Mouse (Mus musculus) stomach, embryonic 16.5 days (tissue): ENCODE results near the gene Vps52. TPM values are rescaled to one million over a fixed set of nuclear protein-coding genes. Genes with fewer than 3 reads are reported as not detected.

ENCODE experiments used
- ATAC-seq: fragments of 200-750 bp; cut with Nextera tagmentation; 2 replicates; pipeline ENCODE4 v1.8.0; 2017; ENCODE audit warnings: moderate number of reproducible peaks, moderate TSS enrichment; ENCODE audit not compliant: insufficient read depth, low FRiP score
- H3K27ac ChIP-seq: fragments of 300-500 bp; sonication (generic); 2 replicates; pipeline ENCODE4 v1.5.1; 2014; ENCODE audit warnings: low read length
- H3K27me3 ChIP-seq: fragments of 300-500 bp; sonication (generic); 2 replicates; pipeline ENCODE4 v1.6.1; 2014; ENCODE audit warnings: low read length, control low read depth, mixed read lengths; ENCODE audit not compliant: control insufficient read depth, insufficient read depth
- H3K36me3 ChIP-seq: fragments of 300-500 bp; sonication (generic); 2 replicates; pipeline ENCODE4 v1.6.1; 2014; ENCODE audit warnings: low read length; ENCODE audit not compliant: control insufficient read depth, insufficient read depth
- H3K4me1 ChIP-seq: fragments of 300-500 bp; sonication (generic); 2 replicates; pipeline ENCODE4 v1.6.1; 2014; ENCODE audit warnings: low read length, control low read depth, mixed read lengths; ENCODE audit not compliant: control insufficient read depth, insufficient read depth
- H3K4me2 ChIP-seq: fragments of 300-500 bp; sonication (generic); 2 replicates; pipeline ENCODE4 v1.6.1; 2014; ENCODE audit warnings: low read depth, low read length, mixed read lengths
- H3K4me3 ChIP-seq: fragments of 300-500 bp; sonication (generic); replicated peaks from 2 replicates; pipeline ENCODE4 v1.5.1; 2014; ENCODE audit warnings: mild to moderate bottlenecking, low read length
- H3K9ac ChIP-seq: fragments of 300-500 bp; sonication (generic); 2 replicates; pipeline ENCODE4 v1.6.1; 2014; ENCODE audit warnings: low read length
- H3K9me3 ChIP-seq: fragments of 300-500 bp; sonication (generic); replicated peaks from 2 replicates; pipeline ENCODE4 v1.6.1; 2016; ENCODE audit warnings: low read length, control low read depth; ENCODE audit not compliant: control insufficient read depth
- WGBS: fragments of 180-500 bp; shearing (Covaris S2); extraction: QIAGEN DNeasy Blood & Tissue Kit; methylation state at CpG from one replicate; pipeline ENCODE4 v1.1.7; 2014; 5-methylcytosine and 5-hydroxymethylcytosine counted together
- polyA plus RNA-seq: library from polyadenylated mRNA; unstranded; fragments of >200 nt; fragmentation: Nextera tagmentation; extraction: Ambion mirVana; gene quantifications from 2 replicates; pipeline ENCODE4 v1.2.1, GENCODE M21; 2015

Gene Vps52
- polyA plus RNA-seq, 1 experiment from 2014 or later: 45.0 TPM

DNA sequence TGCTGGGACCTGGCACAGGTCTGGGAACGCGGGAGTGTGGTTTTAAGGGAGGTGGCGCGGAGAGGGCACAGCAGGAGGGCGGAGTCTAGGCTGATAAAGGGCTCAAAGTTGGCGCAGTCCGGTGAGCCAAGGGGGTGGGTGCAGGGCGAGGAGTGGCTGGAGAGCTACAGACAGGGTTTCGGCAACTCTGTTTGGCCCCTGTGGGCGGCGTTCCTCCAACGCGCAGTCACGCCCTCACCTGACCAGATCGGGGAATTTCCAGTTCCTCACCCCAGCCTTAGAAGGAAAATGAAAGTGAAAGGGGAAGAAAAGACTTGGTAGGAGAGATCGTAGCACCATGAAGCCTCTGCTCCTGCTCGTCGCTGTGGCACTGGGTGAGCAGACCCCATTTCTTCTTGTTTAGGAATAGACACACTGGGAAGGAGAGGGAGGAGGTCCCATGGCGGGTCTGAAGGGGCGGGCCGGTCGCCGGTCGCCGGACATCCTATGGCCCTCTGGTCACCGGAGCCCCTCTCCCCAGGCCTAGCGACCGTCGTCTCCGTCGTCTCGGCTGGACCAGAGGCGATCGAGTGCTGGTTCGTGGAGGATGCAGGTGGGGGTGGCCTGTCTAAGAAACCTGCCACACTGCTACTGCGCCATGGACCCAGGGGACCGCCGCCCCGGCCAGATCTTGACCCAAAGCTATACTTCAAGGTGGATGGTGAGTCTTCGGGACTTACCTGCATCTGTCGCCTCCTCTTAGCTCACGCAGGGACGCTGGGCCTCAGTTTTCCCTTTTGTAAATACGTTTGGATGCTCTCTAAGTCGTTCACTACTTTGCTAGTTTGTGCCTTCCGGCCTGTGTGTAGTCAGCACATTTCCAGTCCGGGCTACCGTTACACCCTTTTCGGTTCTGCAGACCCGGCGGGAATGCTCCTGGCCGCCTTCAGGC lies 36.0 kb upstream of the Vps52 start:
- WGBS: under 1% methylated on average over 52 of the region's 52 CpGs
- H3K4me1 ChIP-seq: peaks cover 23% of the 10 kb centered on the region
- ATAC-seq: peak; percentile 67

DNA sequence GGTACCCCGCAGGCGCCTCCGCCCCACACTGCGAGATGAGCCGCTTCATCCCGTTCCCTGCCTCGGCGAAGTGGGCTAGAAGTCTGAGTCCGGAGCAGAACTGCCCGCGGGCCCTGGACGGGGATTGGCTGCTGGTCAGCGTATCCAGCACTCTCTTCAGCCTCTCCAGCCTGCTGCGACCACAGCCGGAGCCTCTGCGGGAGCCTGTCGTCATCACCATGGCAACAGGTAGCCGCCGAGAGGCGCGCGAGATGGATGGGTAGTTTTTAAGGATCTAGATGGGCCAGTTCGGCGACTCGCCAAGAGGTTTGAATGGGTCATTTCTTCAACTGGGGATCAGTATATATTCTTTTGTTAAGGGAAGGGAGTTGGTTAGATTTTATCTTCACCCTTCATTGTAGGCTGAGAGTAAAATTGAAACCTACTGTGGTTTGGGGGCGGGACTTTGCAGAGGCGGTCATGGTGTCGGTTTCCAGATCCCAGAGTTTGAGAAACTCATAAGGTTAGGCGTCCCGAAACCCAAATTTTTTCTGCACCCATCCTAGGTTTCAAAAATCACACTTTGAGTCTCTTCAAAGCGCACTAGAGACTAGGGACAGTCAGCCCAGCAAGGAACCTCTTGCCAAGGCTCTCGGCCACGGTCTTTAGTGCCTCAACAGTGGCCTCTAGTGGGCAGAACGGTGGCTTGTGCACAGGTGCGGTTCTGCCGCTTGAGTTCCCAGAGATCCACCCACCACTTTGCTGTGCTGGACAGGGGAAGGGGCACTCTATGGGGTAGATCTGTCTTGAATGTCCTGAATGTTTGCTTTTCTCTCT lies 35.1 kb upstream of the Vps52 start:
- Histone ChIP-seq H3K9ac (peak overlapping the region; percentile 78), H3K9me3 (no peaks in the 10 kb centered on the region), H3K4me1 (peaks cover 18% of the 10 kb centered on the region), H3K27ac (peak overlapping the region; percentile 86), H3K4me3 (peak overlapping the region; percentile 66), H3K27me3 (no peaks in the 10 kb centered on the region), H3K4me2 (peak overlapping the region; percentile 98), H3K36me3 (0 out of 2 replicates have a peak, but pooled peaks cover 4% of the 10 kb centered on the region)
- ATAC-seq: peak; percentile 16; the same call in 1 of the 2 replicates
- under 1% methylated on average over 36 of the region's 36 CpGs for WGBS

More for the DNA sequence above, 36.0 kb upstream of the Vps52 start:
- H3K4me2 ChIP-seq: peak overlapping the region; percentile 98
- no peaks in the 10 kb centered on the region for H3K27me3 ChIP-seq
- H3K9ac ChIP-seq: peak overlapping the region; percentile 78
- peak overlapping the region; percentile 86 for H3K27ac ChIP-seq
- H3K9me3 ChIP-seq: no peaks in the 10 kb centered on the region
- H3K4me3 ChIP-seq: peak overlapping the region; percentile 66
- H3K36me3 ChIP-seq: 0 out of 2 replicates have a peak, but pooled peaks cover 4% of the 10 kb centered on the region

DNA sequence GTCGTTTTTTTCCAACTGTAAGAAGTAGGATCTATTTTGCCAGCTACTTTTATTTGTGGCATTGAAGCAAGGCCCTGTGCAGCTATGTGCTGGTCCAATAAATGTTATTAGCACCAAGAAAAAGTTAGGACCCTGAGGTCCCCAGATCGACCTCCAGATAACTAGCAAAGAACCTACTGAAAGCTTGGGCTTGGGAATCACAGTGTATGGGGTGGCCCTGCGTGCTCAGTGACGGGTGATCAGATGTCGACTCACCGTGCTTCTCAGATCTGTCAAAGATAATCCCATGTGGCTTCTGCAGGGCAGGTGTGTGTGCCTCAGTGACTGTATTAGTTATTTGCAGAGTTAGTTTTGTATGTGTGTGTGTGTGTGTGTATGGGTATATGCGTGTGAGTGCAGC lies 34.3 kb upstream of the Vps52 start:
- H3K4me2 ChIP-seq: no peak overlapping the region
- H3K4me3 ChIP-seq: no peak overlapping the region
- ATAC-seq: no peak
- 0 out of 2 replicates have a peak, but pooled peaks cover 4% of the 10 kb centered on the region for H3K36me3 ChIP-seq
- H3K9me3 ChIP-seq: no peaks in the 10 kb centered on the region
- 83% methylated on average over 7 of the region's 7 CpGs for WGBS
- no peaks in the 10 kb centered on the region for H3K27me3 ChIP-seq
- peaks cover 18% of the 10 kb centered on the region for H3K4me1 ChIP-seq
- no peak overlapping the region for H3K9ac ChIP-seq
- no peak overlapping the region for H3K27ac ChIP-seq

DNA sequence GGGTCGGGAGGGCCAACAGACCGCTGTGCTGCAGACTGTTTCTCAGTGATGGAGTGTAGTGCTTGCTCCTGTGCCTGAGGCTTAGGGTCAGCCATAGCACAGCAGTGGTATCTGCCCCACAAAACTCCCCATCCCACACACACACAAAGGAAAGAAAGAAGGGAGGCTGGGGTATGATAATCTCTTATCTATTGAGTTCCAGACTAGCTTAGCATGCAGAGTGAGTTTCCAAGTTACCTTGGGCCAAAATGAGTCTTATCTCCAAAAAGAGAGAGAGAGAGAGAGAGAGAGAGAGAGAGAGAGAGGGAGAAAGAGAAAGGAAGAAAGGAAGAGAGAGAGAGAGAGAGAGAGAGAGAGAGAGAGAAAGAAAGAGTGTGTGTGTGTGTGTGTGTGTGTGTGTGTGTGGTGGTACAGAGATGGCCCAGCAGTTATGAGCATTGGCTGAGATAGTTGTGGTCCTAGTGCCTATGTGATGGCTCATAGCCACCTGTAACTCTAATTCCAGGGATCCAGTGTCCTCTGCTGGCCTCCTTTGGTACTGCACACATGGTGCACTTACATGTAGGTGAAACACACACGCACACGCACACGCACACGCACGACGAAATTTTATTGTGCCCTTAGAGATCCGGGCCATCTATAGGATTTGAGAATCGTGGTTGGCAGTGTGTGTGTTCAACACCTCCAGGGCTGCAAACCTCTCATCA lies 30.9 kb upstream of the Vps52 start:
- no peak overlapping the region for H3K4me3 ChIP-seq
- H3K27ac ChIP-seq: no peak overlapping the region
- 88% methylated on average over 10 of the region's 10 CpGs for WGBS
- no peak overlapping the region for H3K4me2 ChIP-seq
- no peak overlapping the region for H3K9ac ChIP-seq
- H3K4me1 ChIP-seq: peaks cover 10% of the 10 kb centered on the region
- no peak for ATAC-seq
- H3K36me3 ChIP-seq: no peaks in the 10 kb centered on the region
- H3K27me3 ChIP-seq: no peaks in the 10 kb centered on the region
- H3K9me3 ChIP-seq: no peaks in the 10 kb centered on the region

DNA sequence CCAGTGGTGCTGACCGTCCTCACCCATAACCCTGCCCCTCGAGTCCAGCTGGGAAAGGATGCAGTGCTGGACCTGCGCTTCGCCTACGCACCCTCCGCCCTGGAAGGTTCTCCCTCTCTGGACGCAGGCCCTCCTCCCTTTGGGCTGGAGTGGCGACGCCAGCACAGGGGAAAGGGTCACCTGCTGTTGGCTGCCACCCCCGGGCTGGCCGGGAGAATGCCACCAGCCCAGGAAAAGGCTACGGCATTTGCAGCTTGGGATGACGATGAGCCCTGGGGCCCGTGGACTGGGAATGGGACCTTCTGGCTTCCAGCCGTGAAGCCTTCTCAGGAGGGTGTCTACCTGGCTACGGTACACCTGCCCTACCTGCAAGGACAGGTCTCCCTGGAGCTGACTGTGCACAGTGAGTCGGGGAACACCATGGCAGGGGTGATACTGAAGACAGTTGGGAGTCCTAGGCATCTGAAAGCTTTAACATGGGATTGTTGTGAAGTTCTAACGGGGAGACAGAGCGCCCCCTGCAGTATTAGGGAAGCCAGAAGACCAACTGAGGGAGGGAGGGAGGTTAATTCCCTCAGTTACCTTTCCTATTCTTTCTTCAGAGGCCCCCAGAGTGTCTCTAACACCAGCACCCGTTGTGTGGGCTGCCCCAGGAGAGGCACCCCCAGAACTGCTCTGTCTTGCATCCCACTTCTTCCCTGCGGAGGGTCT lies 30.1 kb upstream of the Vps52 start:
- Histone ChIP-seq H3K4me3 (no peak overlapping the region), H3K27ac (no peak overlapping the region), H3K9ac (no peak overlapping the region), H3K9me3 (no peaks in the 10 kb centered on the region), H3K27me3 (no peaks in the 10 kb centered on the region), H3K4me2 (no peak overlapping the region), H3K4me1 (peaks cover 10% of the 10 kb centered on the region), H3K36me3 (no peaks in the 10 kb centered on the region)
- ATAC-seq: no peak
- WGBS: 82% methylated on average over 21 of the region's 21 CpGs

DNA sequence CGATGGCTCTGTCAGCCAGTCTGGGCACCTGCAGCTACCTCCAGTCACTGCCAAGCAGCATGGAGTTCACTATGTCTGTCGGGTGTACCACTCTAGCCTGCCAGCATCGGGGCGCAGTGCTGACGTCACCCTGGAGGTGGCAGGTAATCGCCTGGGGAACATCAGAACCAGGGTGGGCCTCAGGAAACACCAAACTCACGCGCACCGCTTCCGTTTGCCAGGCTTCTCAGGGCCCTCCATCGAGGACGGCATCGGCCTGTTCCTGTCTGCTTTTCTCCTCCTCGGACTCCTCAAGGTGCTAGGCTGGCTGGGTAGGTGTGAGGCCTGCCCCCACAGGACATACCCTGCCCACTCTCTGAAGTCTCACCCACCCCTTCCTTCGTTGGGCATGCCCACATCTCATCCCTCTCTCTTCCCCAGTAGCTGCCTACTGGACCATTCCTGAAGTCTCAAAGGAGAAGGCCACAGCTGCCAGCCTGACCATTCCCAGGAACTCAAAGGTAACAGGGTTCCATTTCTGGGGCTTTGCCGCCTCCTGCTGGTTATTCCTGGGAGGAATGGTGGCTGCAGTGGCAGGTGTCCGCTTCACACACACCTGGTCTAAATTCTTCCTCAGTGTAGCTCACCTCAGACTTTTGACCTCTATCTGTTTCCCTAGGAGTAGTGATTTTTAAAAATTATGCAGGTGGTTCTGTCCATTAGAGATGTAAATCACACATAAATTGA lies 29.2 kb upstream of the Vps52 start:
- Histone ChIP-seq H3K27ac (no peak overlapping the region), H3K9ac (no peak overlapping the region), H3K4me2 (no peak overlapping the region), H3K27me3 (no peaks in the 10 kb centered on the region), H3K4me3 (no peak overlapping the region), H3K4me1 (peaks cover 17% of the 10 kb centered on the region), H3K36me3 (no peaks in the 10 kb centered on the region), H3K9me3 (no peaks in the 10 kb centered on the region)
- WGBS: 74% methylated on average over 17 of the region's 17 CpGs
- no peak for ATAC-seq

DNA sequence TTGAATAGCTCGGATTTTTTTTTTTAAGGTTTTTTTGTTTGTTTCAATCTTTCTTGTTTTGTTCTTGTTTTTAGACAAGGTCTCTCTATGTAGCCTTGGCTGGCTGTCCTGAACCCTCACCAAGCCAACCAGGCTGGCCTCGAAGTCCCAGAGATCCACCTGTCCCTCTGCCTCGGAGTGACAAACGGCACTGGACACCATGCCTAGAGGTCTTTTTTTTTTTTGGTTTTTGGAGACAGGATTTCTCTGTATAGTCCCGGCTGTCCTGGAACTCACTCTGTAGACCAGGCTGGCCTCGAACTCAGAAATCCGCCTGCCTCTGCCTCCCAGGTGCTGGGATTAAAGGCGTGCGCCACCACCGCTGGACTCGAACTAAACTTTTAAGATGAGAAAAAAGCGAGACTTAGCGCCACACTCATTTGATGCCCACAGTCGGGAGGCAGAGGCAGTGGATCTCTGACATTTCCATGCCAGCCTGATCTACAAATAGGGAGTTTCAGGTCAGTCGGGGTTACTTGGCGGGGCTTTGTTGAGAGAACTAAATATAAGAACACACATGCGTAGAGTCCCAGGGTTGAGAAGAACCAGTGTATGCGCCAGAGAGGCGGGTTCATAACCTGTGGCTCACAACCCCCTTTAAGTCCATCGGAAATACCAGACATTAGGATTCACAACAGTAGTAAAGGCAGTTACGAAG lies 27.2 kb upstream of the Vps52 start:
- no peak for ATAC-seq
- no peaks in the 10 kb centered on the region for H3K27me3 ChIP-seq
- H3K27ac ChIP-seq: no peak overlapping the region
- peak overlapping the region; percentile 82 for H3K9ac ChIP-seq
- 58% methylated on average over 21 of the region's 21 CpGs for WGBS
- H3K4me3 ChIP-seq: peak overlapping the region; percentile 63
- H3K4me1 ChIP-seq: peaks cover 19% of the 10 kb centered on the region
- H3K4me2 ChIP-seq: peak overlapping the region; percentile 68
- H3K36me3 ChIP-seq: no peaks in the 10 kb centered on the region
- no peaks in the 10 kb centered on the region for H3K9me3 ChIP-seq
